Mouse (Mus musculus): Measurements from ENCODE around the gene Snap23. TPM values are rescaled to one million over a fixed set of nuclear protein-coding genes. Genes with fewer than 3 reads are reported as not detected.
"Not testable (repeated sequence)": the region's sequence is repeated elsewhere in the genome, so short reads cannot be mapped to it uniquely, and the experiment has no call there.

The Snap23 gene
- 33.9 and 40.6 TPM in 2 replicates for polyA plus RNA-seq (2015; fragmentation: Nextera tagmentation; extraction: Ambion mirVana)

GRCm38 (mm10) chr2:120566886-120567797 lies at the start of gene Snap23:
Snap23 (plus strand) TSS chr2:120567671.
- peak; percentile 92 for DNase-seq (ENCODE audit: low spot score)

GRCm38 (mm10) chr2:120518547-120519210 lies 48.8 kb upstream of the Snap23 start:
- no peak for DNase-seq (ENCODE audit: low spot score)

- DNase-seq (ENCODE audit: low spot score): no peak
These were observed 40.7 kb upstream of the Snap23 start for GRCm38 (mm10) chr2:120526771-120527170.

GRCm38 (mm10) chr2:120529531-120529930 lies 37.9 kb upstream of the Snap23 start:
- peak; percentile 21 for DNase-seq (ENCODE audit: low spot score)

GRCm38 (mm10) chr2:120531223-120531622 lies 36.2 kb upstream of the Snap23 start:
- DNase-seq (ENCODE audit: low spot score): no peak

- no peak for DNase-seq (ENCODE audit: low spot score)
These were observed 28.1 kb upstream of the Snap23 start for GRCm38 (mm10) chr2:120539333-120539732.

GRCm38 (mm10) chr2:120539778-120540208 lies 27.7 kb upstream of the Snap23 start:
- no peak for DNase-seq (ENCODE audit: low spot score)

GRCm38 (mm10) chr2:120544732-120545131 lies 22.7 kb upstream of the Snap23 start:
- DNase-seq (ENCODE audit: low spot score): no peak

GRCm38 (mm10) chr2:120556868-120557267 lies 10.6 kb upstream of the Snap23 start:
- DNase-seq (ENCODE audit: low spot score): no peak

- no peak for DNase-seq (ENCODE audit: low spot score)
These were observed 8.7 kb upstream of the Snap23 start for GRCm38 (mm10) chr2:120558813-120559212.

GRCm38 (mm10) chr2:120561524-120561923 lies 5.9 kb upstream of the Snap23 start:
- DNase-seq (ENCODE audit: low spot score): no peak

GRCm38 (mm10) chr2:120562859-120563234 lies 4.6 kb upstream of the Snap23 start:
- DNase-seq (ENCODE audit: low spot score): no peak

- DNase-seq (ENCODE audit: low spot score): peak; percentile 90
These were observed 4.1 kb upstream of the Snap23 start, which contains the start of gene Zfp106 for GRCm38 (mm10) chr2:120563235-120563990. Zfp106 (minus strand) TSS chr2:120563843.

GRCm38 (mm10) chr2:120564548-120565188 lies 2.8 kb upstream of the Snap23 start:
- DNase-seq (ENCODE audit: low spot score): not testable (repeated sequence)

GRCm38 (mm10) chr2:120565363-120565762 lies 2.1 kb upstream of the Snap23 start:
- no peak for DNase-seq (ENCODE audit: low spot score)

- no peak for DNase-seq (ENCODE audit: low spot score)
These were observed 388 bp downstream of the Snap23 start for GRCm38 (mm10) chr2:120567798-120568320.

GRCm38 (mm10) chr2:120571081-120571480 lies 3.6 kb downstream of the Snap23 start:
- DNase-seq (ENCODE audit: low spot score): no peak

- DNase-seq (ENCODE audit: low spot score): not testable (repeated sequence)
These were observed 4.7 kb downstream of the Snap23 start for GRCm38 (mm10) chr2:120572161-120572560.

GRCm38 (mm10) chr2:120575121-120575520 lies 7.7 kb downstream of the Snap23 start:
- no peak for DNase-seq (ENCODE audit: low spot score)

- DNase-seq (ENCODE audit: low spot score): no peak
These were observed 8.5 kb downstream of the Snap23 start for GRCm38 (mm10) chr2:120575978-120576377.

GRCm38 (mm10) chr2:120577799-120578198 lies 10.3 kb downstream of the Snap23 start:
- DNase-seq (ENCODE audit: low spot score): no peak
